Mouse (Mus musculus): ENCODE measurements around the gene Dab2ip.

The Dab2ip gene

DNA sequence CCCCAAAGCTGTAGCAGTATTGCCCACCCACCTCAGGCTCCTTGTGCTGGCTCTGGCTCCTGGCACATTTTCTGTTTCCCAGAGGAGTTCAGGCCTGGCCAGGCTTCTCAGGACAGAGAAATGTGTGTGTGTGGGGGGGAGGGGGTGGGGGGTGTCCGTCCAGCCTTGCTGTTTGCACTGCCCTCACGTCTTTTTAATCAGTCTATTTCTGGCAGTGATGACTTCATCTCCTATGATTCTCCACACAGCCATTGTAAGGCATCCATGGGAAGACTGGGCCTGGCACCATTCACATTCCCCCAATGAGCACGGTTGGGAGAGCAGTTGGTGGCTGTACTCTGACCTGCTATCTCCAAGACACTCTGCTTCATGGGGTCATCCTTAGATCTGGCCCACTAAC is 125.9 kb downstream of the Dab2ip start:
- no peak for DNase-seq (ENCODE audit: low spot score)

DNA sequence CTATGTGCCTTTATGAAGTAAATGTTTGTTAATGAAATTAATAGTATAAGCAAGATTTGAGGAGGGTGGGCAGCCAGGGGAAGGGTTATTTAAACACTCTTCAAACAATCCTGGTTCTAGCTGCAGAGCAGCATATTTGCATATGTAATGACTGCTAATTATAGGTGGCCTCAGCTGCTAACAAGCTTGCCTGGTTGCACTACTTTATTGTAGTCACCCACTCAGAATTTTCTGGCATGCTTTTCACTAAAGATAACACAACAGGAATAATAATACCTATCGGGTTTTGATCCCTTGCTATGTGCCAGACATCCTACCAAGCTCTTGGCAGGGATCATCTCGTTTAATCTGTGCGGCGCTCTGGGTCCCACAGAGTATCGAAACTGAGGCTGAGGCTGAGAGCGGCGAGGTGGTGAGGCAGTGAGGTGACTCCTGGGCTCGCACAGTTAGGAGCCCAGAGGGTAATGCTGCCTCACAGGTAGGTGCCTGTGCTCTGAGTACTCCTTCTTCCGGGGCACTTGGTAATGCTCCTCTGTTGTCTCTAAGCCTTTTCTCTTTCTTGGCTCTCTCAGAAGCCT is 126.8 kb downstream of the Dab2ip start:
- peak; percentile 44 for DNase-seq (ENCODE audit: low spot score)

GRCm38 (mm10) chr2:35686104-35686503 is 128.0 kb downstream of the Dab2ip start:
- DNase-seq (ENCODE audit: low spot score), result no peak

DNA sequence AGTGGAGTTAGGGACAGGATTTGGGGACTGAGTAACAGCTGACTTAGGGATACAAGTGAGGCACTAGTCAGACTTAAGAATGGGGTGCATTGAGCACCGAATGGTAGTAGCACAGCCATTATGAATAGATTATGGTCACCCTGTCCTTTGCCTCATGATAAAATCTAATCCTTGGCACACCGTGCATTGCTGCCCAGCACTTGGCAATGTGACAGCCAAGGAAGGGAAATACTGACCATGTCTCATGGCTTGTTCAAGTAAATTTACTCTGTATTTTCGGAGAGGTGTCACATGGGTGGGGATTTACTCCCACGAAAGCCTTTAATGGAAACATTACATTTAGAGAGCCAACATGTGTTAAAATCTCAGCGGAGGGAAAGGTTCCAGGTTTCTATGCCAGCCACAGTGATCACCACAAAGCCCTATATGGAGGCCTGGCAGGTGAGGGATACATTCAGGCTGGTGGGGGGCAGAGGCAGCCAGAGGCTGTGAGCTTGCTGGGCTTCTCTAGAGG is 129.5 kb downstream of the Dab2ip start:
- DNase-seq (ENCODE audit: low spot score), result no peak

DNA sequence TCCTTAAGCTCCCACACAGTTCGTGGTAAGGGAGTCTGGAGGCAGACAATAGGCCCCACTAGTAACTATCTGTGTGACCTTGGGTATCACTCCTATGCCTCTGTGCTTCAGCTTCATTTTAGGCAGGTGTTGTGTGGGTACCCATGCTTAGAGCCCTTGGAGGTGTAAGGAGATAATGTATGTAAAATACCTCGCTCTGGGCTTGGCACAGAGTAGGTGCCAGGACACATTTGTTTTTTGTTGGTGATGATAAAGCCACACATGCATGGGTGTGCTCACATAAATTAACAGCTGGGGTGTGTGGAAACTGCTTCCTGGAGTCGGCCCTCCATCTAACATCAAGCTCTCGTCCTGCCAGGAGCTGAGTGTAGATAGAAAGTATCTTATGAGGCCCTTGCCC is 130.1 kb downstream of the Dab2ip start:
- DNase-seq (ENCODE audit: low spot score), result no peak

DNA sequence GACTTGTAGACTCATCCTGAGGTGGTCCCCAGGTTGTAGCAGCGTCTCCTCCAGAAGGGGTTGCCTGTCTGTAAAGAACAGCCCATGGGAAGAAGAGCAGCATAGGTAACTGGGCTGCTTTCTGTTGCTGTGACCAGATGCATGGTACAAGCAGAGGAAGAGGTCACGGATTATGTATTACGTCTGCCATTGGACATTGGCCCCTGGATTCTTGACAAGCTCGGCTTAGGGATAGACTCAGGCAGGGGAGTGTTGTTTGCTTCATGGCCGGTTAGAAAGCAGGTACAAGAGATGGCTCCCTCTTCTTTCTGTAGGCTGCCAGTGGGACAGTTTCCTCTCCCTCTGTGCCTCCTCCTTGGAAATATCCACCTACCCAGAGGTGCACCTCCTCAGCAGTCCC is 130.5 kb downstream of the Dab2ip start:
- DNase-seq (ENCODE audit: low spot score), result no peak

- DNase-seq (ENCODE audit: low spot score), result no peak
These were observed 131.8 kb downstream of the Dab2ip start for GRCm38 (mm10) chr2:35689881-35690280.

DNA sequence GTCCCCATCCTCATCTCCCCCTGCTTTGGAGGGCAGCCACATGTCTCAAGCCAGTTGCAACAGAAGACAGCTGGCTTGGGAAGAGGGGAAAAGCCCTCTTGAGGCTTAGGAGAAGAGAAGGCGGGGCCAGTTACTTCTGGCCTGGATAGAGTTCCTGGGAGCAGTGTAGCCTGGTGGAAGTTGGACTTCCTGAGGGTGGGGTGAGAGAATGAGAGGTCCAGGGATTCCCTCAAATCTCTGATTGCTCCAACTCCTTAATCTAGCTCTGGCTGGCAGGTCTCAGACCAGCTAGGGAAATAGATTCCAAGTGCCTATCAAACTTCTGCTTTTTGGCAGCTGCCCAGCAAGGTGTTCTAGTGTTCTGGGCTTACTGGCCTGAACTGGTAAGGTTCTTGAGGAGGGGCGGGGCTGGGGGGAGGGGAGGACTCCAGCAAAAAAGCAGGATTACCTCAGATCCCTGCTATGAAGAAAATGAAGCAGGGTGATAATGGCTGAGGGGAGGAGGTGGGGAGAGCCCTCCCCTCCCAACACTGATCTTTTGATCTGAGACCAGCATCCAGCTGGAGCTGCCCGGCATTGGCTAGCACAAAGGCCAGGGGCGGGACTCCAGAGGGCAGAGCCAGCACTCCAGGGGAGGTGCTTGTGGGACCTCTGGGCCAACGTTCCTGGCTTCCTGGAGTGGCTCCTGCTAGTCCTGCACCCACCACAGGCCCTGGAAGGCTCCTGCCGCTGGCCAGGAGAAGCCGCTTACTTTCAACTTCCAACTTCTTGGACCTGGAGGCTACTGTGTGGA is 133.4 kb downstream of the Dab2ip start:
- no peak for DNase-seq (ENCODE audit: low spot score)

- DNase-seq (ENCODE audit: low spot score), result no peak
These were observed 134.3 kb downstream of the Dab2ip start for GRCm38 (mm10) chr2:35692272-35692900.

- DNase-seq (ENCODE audit: low spot score), result no peak
These were observed 135.0 kb downstream of the Dab2ip start for GRCm38 (mm10) chr2:35693037-35693436.

DNA sequence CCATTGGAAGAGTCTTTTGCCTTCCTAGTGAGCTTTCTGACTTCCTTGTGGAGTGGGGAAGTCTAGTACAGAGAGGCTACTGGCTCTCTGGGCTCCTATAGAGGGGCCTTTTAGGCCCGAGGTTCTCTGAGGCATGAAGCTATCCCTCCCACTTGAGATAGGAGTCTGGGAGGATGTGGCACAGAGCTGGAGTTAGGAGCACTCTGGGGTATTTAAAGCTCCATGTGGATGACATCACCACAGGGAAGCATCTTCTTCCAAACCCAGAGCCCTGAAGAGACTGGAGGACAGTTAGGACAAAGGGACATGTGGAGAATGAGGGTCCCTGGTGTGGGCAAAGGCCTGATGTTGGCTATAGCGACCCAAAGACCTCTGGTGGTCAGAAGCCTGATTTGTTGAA is 136.0 kb downstream of the Dab2ip start:
- no peak for DNase-seq (ENCODE audit: low spot score)

DNA sequence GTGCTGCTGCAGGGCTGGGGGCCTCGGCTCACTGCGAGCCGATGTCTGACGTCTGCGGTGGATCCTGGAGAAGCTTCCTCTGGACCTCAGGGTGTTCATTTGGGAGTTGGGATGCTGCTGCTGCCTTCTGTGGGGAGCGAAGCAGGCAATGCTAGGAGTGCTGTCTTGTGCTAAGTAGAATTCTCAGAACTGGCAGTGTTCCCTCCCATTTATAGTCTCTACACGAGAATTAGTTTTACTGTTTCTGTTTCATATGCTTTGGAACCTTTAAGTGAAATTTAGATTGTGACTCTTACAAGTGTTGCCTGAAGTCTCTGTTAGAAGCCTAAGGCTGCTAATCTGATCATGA is 138.1 kb downstream of the Dab2ip start:
- DNase-seq (ENCODE audit: low spot score), result no peak

DNA sequence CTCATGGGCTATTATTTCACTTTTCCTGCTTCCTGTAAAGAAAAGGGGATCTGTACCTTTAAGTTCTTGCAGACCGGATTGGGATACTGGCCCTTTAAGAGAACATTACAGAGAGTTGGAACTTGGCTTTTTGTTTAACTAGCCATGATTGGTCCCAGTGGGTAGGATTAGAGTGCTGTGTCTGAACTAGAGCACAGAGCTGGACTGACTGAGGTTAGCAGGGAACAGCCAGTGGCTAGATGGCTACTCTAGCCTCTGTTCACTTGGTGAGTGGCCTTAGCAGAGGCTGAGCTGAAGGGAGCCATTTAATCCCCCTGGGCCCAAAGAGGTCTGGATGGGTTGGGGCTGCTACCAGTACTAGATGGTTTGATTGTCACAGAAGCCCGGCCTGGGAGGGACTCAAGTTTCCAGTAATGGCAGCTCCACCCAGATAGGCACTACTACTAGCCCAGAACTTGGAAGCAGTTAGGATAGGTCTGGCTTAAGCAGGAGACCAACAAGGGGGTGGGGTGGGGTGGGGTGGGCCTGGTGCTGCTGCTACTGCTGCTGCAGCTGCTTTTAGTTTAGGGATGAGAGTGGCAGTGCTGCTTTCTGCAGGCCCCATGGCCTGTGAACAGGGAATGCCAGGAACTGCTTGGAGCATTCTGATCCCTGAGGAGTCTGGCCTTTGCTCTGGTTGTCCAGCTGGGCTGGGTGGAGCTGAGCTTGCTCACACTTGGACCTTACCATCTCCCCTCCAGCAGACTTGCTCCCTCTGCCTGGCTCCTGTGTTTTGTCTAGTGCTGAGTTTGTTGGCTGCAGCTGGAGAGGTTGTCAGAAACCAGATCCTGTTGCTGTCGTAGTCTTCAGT is 138.7 kb downstream of the Dab2ip start:
- DNase-seq (ENCODE audit: low spot score), result no peak

- DNase-seq (ENCODE audit: low spot score), result no peak
These were observed 139.7 kb downstream of the Dab2ip start for GRCm38 (mm10) chr2:35697768-35698167.

GRCm38 (mm10) chr2:35700966-35701365 is 142.9 kb downstream of the Dab2ip start:
- no peak for DNase-seq (ENCODE audit: low spot score)

- no peak for DNase-seq (ENCODE audit: low spot score)
These were observed 143.9 kb downstream of the Dab2ip start for GRCm38 (mm10) chr2:35702001-35702400.

- DNase-seq (ENCODE audit: low spot score), result no peak
These were observed 144.5 kb downstream of the Dab2ip start for GRCm38 (mm10) chr2:35702608-35703007.

GRCm38 (mm10) chr2:35703241-35703640 is 145.2 kb downstream of the Dab2ip start:
- no peak for DNase-seq (ENCODE audit: low spot score)

GRCm38 (mm10) chr2:35712611-35713010 is 154.5 kb downstream of the Dab2ip start:
- no peak for DNase-seq (ENCODE audit: low spot score)

DNA sequence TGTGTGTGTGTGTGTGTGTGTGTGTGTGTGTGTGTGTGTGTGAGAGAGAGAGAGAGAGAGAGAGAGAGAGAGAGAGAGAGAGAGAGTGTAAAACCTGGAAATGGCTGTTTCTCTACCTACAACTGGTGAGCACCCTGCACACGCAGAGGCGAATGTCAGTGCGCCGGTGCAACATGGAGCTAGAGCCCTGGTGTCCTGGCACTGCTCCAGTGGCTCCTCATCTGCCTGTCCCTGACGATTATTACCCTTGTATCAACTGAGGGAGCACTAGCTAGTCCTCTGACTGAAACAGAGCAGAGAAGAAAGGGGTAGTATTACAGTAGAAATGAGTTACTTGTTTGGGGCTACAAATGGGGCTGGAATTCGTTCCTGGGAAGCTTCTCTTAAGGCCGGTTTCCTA is 155.4 kb downstream of the Dab2ip start:
- no peak for DNase-seq (ENCODE audit: low spot score)

- DNase-seq (ENCODE audit: low spot score), result no peak
These were observed 156.7 kb downstream of the Dab2ip start for GRCm38 (mm10) chr2:35714742-35715167.

DNA sequence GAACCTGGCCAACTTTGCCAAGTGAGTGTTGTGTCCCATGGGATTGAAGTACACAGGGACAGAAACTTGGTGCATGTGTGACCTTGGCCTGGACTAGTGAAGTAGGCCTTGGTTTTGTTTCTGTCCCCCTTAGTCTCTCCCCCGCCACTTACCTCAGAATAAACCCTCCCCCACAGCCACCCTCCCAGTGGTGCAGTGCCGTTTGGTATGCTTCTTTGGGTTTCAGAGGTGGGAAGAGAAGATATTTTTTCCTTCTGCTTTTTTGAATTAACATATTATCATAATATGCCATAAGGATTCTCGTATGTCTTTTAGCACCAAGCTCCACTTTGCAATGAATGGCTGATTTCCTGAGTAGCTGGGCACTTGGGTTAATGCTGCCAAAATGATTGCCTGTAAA is 157.4 kb downstream of the Dab2ip start:
- DNase-seq (ENCODE audit: low spot score), result no peak

Data from layer of hippocampus, adult 9-10 months (tissue).